Mouse (Mus musculus) hindbrain, embryonic 12.5 days (tissue): ENCODE measurements at regions not wholly inside any gene's neighbourhood (a gene's known extent, or its start where the extent isn't known, plus 50 kb on each side); places are given as distances from the start of the nearest gene placed in this dataset.

Experiments used
- ATAC-seq: fragments of 200-750 bp; cut with Nextera tagmentation; 2 replicates; pipeline ENCODE4 v1.8.0; 2017; ENCODE audit warnings: moderate TSS enrichment; ENCODE audit not compliant: low FRiP score
- H3K27ac ChIP-seq: fragments of 300-500 bp; sonication (generic); 2 replicates; pipeline ENCODE4 v1.5.1; 2016; ENCODE audit warnings: mild to moderate bottlenecking
- H3K27me3 ChIP-seq: fragments of 300-500 bp; sonication (generic); 2 replicates; pipeline ENCODE4 v1.6.1; 2016; ENCODE audit warnings: mild to moderate bottlenecking
- H3K36me3 ChIP-seq: fragments of 300-500 bp; sonication (generic); 2 replicates; pipeline ENCODE4 v1.6.1; 2016; ENCODE audit warnings: mild to moderate bottlenecking
- H3K4me1 ChIP-seq: fragments of 300-500 bp; sonication (generic); 2 replicates; pipeline ENCODE4 v1.6.1; 2016
- H3K4me2 ChIP-seq: fragments of 300-500 bp; sonication (generic); replicated peaks from 2 replicates; pipeline ENCODE4 v1.6.1; 2016; ENCODE audit warnings: mild to moderate bottlenecking
- H3K4me3 ChIP-seq: fragments of 300-500 bp; sonication (generic); 2 replicates; pipeline ENCODE4 v1.5.1; 2016; ENCODE audit warnings: mild to moderate bottlenecking
- H3K9ac ChIP-seq: fragments of 300-500 bp; sonication (generic); 2 replicates; pipeline ENCODE4 v1.6.1; 2016; ENCODE audit warnings: mild to moderate bottlenecking, moderate library complexity
- H3K9me3 ChIP-seq: fragments of 300-500 bp; sonication (generic); replicated peaks from 2 replicates; pipeline ENCODE4 v1.6.1; 2016; ENCODE audit warnings: mild to moderate bottlenecking
- WGBS: fragments of 180-500 bp; shearing (Covaris S2); methylation state at CpG from one replicate; pipeline ENCODE4 v1.1.7; 2016; 5-methylcytosine and 5-hydroxymethylcytosine counted together

DNA sequence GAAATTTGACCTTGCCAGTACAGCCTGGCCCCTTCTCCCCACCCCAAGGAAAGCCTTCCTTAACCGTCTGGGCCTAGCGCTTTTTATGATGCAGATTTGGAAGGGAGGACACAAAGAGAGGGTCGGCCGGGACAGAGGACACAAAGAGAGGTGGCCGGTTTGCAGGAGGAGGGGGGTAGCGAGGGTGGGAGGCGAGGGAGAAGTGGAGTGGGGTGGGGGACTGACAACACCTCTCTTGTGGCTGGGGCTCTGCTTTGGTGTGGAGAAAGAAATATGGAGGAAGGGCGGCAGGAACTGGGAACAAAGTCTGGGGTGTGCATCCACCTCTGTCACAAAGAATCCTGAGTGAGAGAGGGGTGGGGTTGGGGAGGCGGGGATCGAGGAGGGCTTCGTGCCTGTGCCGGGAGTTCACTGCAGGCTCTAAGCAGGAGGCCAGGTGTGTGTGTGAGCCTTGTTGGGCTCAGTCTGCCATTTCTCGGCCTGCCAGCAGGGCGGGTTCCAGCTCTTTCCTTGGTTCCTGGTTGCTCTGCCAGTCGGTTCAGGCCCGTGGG, 330.4 kb upstream of the Dio3 start:
- peak overlapping the region; percentile 78 for H3K27ac ChIP-seq

DNA sequence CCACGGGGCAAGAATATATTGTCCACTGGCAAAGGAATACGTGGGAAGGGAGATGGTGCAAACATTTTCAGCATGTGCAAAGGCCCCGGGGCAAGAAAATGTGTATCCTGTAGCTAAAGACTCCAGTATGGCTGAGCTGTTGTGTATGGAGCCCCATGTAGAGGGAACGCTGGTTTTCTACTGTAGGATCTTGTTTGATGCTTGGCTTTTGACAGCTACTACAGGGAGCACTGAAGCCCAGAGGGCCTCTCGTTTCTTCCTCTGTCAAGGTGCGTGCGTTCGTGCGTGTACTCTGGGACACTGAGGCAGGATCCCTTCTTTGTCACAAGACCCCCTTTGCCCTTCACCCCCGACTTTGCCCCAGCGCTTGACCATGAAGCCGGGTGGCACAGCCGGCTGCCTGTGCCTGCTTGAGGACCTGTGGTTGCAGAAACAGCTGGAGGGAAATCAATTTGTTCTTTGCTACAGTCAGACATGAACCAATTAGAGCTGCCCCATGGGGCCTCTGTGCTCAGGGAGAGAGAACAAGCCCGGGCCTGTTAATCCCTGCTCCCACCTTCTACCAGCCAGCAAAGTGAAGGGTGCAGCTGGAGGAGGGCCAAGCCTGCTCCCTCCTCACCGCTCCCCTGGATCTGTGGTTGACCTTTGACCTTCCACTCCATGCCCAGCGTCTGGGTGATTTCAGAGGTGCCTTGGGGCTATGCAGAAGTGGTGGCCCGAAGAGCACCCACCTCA, 329.5 kb upstream of the Dio3 start:
- Histone ChIP-seq H3K27ac (peak overlapping the region; percentile 78), H3K4me1 (peaks cover 42% of the 10 kb centered on the region), H3K4me3 (no peak overlapping the region), H3K9me3 (no peaks in the 10 kb centered on the region), H3K27me3 (peaks cover 10% of the 10 kb centered on the region), H3K36me3 (no peaks in the 10 kb centered on the region), H3K9ac (no peak overlapping the region), H3K4me2 (no peak overlapping the region)
- 47% methylated on average over 17 of the region's 17 CpGs for WGBS
- ATAC-seq = 0 out of 2 replicates have a peak, but pooled peaks have one; percentile 43

More for the DNA sequence above, 330.4 kb upstream of the Dio3 start:
- ATAC-seq = peak; percentile 89
- H3K9ac ChIP-seq = no peak overlapping the region
- H3K4me3 ChIP-seq = no peak overlapping the region
- no peak overlapping the region for H3K4me2 ChIP-seq
- H3K9me3 ChIP-seq = no peaks in the 10 kb centered on the region
- peaks cover 42% of the 10 kb centered on the region for H3K4me1 ChIP-seq
- no peaks in the 10 kb centered on the region for H3K36me3 ChIP-seq
- H3K27me3 ChIP-seq = peaks cover 10% of the 10 kb centered on the region
- WGBS = 7% methylated on average over 16 of the region's 16 CpGs

DNA sequence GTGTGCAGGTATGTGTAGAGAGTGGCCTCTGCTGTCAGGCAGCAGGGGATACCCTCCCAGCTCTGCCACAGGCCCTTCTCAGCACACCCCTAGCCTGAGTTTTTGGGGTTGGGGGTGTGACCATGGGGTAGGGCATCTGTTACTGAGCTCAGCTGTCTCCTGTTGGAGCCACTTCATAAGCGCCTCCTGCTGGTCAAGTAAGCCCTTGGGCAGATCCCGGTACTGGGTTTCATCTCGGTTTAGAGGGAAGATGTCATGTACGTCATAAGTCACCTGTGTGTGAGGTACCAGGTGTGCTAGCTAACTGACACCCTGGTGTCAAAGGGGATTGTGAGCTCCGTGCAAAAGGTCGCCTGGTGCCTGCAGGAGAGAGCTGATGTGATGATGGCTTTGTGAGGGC, 328.2 kb upstream of the Dio3 start:
- Histone ChIP-seq H3K4me3 (no peak overlapping the region), H3K9ac (no peak overlapping the region), H3K27me3 (peaks cover 10% of the 10 kb centered on the region), H3K9me3 (no peaks in the 10 kb centered on the region), H3K36me3 (no peaks in the 10 kb centered on the region), H3K4me1 (peaks cover 39% of the 10 kb centered on the region), H3K4me2 (no peak overlapping the region), H3K27ac (no peak overlapping the region)
- WGBS = 37% methylated on average over 6 of the region's 6 CpGs
- no peak for ATAC-seq

DNA sequence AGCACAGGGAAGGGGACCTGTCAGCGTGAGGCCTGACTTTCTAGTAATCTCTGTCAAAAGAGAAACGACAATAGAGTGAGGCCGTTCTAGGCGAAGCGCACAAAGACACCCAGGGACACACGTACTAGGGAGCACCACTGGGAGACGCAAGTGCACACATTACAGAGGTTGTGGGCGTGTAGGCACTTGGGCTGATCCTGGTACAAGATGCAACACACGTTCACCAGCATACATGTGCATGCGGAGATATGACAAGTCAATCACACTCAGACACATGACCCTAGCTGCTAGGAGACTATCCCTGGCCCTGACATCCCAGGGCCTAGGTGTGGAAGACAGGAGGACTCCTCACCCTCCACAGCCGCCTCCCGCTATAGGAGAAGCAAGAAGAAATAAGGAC, 327.4 kb upstream of the Dio3 start:
- 78% methylated on average over 12 of the region's 12 CpGs for WGBS
- no peak overlapping the region for H3K27ac ChIP-seq
- no peak overlapping the region for H3K4me2 ChIP-seq
- no peaks in the 10 kb centered on the region for H3K9me3 ChIP-seq
- ATAC-seq = no peak
- H3K36me3 ChIP-seq = no peaks in the 10 kb centered on the region
- H3K4me1 ChIP-seq = peaks cover 39% of the 10 kb centered on the region
- no peak overlapping the region for H3K9ac ChIP-seq
- peaks cover 10% of the 10 kb centered on the region for H3K27me3 ChIP-seq
- no peak overlapping the region for H3K4me3 ChIP-seq

DNA sequence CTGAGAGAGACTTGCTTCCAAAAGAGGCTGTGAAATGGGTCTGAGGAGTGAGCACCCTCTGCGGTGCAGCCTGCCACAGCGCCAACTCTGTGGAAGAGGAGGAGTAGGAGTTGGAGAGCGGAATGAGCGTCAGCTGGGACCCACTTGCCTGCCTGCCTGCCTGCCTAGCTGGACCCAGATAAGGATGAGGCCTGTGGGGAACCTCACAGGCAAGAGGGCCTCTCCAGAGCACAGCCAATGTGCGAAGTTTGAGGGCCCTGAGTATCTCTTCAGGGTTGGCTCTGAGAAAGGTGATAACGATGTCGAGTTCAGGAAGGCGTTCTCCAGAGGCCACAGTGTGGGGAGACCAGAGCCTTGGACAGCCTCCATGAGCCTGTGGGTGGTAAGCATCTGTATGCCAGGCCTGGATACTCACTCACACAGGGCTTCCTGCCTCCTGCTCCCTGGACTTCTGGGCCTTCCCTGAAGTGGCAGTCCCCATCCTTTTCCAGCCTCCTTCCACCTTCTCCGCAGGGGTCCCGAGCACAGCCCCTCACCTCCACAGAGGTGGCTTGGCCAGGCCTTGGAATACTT, 326.9 kb upstream of the Dio3 start:
- no peaks in the 10 kb centered on the region for H3K9me3 ChIP-seq
- no peaks in the 10 kb centered on the region for H3K36me3 ChIP-seq
- peaks cover 39% of the 10 kb centered on the region for H3K4me1 ChIP-seq
- H3K4me3 ChIP-seq = no peak overlapping the region
- 84% methylated on average over 10 of the region's 10 CpGs for WGBS
- no peak overlapping the region for H3K9ac ChIP-seq
- H3K27ac ChIP-seq = no peak overlapping the region
- no peak for ATAC-seq
- H3K4me2 ChIP-seq = no peak overlapping the region
- peaks cover 8% of the 10 kb centered on the region for H3K27me3 ChIP-seq

DNA sequence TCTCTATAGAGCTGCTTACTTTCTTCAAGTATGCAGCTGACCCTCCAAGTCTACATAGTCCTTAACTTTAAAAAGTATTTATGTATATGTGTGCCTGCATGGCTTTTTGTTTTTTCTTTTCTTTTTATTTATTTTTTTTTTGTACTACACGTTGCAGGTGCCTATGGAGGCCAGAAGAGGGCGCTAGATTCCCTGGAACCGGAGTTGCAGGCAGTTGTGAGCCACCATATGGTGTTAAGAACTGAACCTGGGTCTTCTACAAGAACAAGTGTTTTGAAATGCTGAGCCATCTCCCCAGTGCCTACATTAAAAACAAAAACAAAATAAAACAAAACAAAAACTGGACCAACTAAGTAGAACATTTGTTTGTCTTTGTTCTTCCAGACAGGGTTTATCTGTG, 325.9 kb upstream of the Dio3 start:
- H3K4me3 ChIP-seq = no peak overlapping the region
- H3K4me2 ChIP-seq = no peak overlapping the region
- peaks cover 35% of the 10 kb centered on the region for H3K4me1 ChIP-seq
- peaks cover 7% of the 10 kb centered on the region for H3K27me3 ChIP-seq
- H3K36me3 ChIP-seq = no peaks in the 10 kb centered on the region
- 66% methylated on average over 3 of the region's 3 CpGs for WGBS
- H3K9ac ChIP-seq = no peak overlapping the region
- H3K27ac ChIP-seq = no peak overlapping the region
- H3K9me3 ChIP-seq = no peaks in the 10 kb centered on the region
- ATAC-seq = no peak

DNA sequence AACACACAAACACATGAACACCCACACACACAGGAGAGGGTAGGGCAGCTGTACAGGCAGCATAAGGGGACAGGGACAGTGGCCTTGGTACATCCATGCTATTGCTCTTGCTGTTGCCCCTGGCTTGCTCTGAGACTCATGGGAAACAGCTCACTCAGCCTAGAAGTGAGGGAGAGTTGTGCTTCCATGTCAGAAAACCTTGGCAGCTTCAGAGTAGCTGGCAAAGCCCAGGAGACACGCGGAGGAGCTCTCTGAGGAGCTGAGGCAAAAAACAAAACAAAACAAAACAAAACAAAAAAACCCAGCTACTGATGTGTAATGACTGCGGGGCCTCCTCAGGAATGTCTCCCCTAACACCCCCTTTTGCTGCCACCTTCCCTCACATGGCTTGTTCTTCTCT, 321.6 kb upstream of the Dio3 start:
- no peak for ATAC-seq
- Histone ChIP-seq H3K9ac (no peak overlapping the region), H3K9me3 (no peaks in the 10 kb centered on the region), H3K4me2 (no peak overlapping the region), H3K4me1 (peaks cover 5% of the 10 kb centered on the region), H3K4me3 (no peak overlapping the region), H3K36me3 (no peaks in the 10 kb centered on the region), H3K27ac (no peak overlapping the region), H3K27me3 (peaks cover 9% of the 10 kb centered on the region; the same call in 1 of the 2 replicates)
- WGBS = 75% methylated on average over 3 of the region's 3 CpGs

DNA sequence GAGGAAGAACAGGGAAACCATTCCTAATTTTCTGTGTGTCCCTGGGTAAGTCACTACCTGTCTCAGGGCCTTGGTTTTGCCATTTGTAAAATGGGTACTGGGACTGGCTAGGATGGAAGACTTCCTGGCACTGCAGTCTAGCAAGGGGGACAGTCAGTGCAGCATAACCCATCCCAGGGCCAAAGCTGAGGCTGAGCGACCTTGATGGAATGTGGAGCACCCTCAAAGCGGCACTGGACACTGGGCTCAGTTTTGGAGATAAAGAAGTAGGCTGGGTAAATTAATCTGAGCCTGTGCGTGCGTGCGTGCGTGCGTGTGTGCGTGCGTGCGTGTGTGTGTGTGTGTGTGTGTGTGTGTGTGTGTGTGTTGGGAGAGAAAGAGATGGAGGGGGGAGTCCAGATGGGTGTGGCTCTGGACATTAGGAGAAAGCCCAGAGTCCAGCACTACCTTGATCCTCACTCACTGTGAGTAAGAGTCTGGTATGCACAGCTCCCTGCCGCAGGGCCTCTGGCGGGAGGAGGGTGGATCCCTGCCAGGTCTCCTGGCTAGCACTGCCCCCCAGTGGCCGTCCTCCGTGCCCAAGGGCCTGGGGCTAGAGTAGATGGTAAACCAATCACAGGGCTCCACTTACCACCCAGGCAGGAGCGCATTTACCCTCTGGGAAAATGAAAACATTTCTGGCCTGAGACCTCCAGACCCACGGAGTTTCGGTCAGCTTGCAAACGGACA, 320.3 kb upstream of the Dio3 start:
- Histone ChIP-seq H3K9ac (no peak overlapping the region), H3K27me3 (peaks cover 10% of the 10 kb centered on the region; the same call in 1 of the 2 replicates), H3K4me1 (peaks cover 5% of the 10 kb centered on the region), H3K9me3 (no peaks in the 10 kb centered on the region), H3K27ac (no peak overlapping the region), H3K4me2 (no peak overlapping the region), H3K4me3 (no peak overlapping the region), H3K36me3 (no peaks in the 10 kb centered on the region)
- ATAC-seq = peak; percentile 91
- WGBS = 41% methylated on average over 18 of the region's 18 CpGs

DNA sequence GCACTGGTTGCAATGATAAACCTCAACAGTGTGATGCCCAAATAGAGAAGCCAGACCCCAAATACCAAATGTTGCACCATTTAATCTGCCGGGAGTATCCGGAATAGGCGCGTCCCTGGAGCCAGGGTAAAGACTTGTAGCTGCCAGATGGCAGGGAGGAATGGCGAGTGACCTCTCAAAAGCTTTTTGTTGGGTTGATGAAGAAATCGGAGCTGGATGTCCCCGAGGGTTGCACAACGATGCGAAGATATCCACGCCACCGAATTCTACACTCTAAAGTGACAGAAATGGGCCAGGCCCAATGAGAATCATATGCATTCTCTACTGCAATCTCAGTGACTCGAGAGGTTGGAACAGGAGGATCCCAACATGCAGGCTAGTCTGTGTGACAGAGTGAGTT, 312.1 kb upstream of the Dio3 start:
- no peak overlapping the region for H3K4me2 ChIP-seq
- 88% methylated on average over 12 of the region's 12 CpGs for WGBS

DNA sequence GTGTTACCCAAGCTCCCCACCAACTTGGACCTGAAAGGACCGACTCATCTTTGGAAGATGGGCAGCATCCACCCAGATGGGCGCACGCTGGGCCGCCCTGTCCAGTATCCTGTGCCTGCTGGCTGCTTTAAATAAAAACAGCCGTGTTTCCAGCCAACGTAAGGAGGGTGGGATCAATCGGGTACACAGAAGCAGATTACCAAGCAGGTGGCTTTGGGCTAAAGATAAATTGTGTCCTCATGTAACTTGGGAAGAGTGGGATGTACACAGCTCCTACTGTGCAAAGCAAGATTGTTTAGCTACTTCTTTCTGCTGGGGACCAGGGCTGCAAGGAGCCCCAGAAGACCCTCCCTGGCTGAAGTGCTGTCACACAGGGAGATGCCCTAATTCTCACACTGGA, 310.6 kb upstream of the Dio3 start:
- Histone ChIP-seq H3K36me3 (no peaks in the 10 kb centered on the region), H3K4me3 (no peak overlapping the region), H3K4me1 (no peaks in the 10 kb centered on the region), H3K9ac (no peak overlapping the region), H3K4me2 (no peak overlapping the region), H3K27ac (no peak overlapping the region), H3K27me3 (peaks cover 10% of the 10 kb centered on the region; the same call in 1 of the 2 replicates), H3K9me3 (no peaks in the 10 kb centered on the region)
- ATAC-seq = no peak
- WGBS = 77% methylated on average over 7 of the region's 7 CpGs

More for the DNA sequence above, 312.1 kb upstream of the Dio3 start:
- Histone ChIP-seq H3K27ac (no peak overlapping the region), H3K9ac (no peak overlapping the region), H3K9me3 (no peaks in the 10 kb centered on the region), H3K27me3 (peaks cover 10% of the 10 kb centered on the region; the same call in 1 of the 2 replicates), H3K4me1 (no peaks in the 10 kb centered on the region), H3K36me3 (no peaks in the 10 kb centered on the region), H3K4me3 (no peak overlapping the region)
- ATAC-seq = no peak

DNA sequence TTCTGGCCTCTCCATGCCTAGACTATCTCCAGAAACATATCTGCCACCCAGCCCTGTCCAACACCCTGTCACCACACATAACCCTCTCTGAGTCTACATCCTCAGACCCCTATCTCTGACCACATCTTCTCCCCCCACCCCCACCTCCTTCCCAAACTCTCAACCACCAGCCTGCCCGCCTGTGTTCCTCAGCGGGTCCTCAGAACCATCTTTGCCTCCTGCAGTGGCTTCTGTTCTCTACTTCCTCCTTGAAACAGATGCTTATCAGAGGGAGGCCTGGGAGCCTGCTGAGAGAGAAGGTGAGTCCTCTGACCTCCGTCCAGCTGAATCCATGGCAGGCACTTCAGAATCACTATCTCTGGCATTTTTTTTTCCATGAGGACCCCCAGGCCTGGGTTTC, 307.4 kb upstream of the Dio3 start:
- ATAC-seq = no peak
- no peaks in the 10 kb centered on the region for H3K9me3 ChIP-seq
- no peak overlapping the region for H3K27ac ChIP-seq
- no peaks in the 10 kb centered on the region for H3K36me3 ChIP-seq
- peaks cover 8% of the 10 kb centered on the region; the same call in 1 of the 2 replicates for H3K4me1 ChIP-seq
- no peak overlapping the region for H3K9ac ChIP-seq
- WGBS = 62% methylated on average over 3 of the region's 3 CpGs
- no peak overlapping the region for H3K4me2 ChIP-seq
- no peak overlapping the region for H3K4me3 ChIP-seq
- peaks cover 8% of the 10 kb centered on the region for H3K27me3 ChIP-seq

DNA sequence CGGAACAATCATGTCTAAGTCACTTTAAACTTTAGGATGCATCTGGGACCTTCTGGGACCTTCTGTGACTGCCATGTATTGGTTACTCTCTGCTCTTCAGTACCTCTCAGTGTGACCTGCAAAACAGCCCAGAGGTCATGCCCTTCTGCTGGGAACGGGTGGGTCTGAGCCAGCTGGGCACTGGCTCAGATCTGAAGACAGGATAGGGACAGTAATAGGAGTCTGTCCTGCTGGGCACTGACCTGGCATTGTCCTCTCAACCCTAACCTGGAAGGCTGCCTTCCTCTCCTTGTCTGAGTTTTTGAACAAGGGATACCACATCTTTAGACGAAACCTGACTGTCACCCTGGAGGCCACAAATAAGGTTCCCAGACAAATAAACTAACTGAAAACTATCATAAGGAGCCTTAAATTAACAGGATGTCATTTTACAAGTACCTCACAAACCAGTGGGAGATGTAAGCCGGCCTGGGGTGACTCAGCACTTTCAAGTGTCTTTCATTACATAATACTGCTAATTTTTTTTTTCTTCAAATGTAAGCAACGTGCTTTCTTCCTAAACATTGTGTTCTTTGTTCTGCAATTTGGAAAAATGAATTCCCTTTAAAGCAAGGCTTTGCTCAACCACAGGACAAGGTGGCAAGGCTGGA, 306.4 kb upstream of the Dio3 start:
- Histone ChIP-seq H3K9ac (no peak overlapping the region), H3K27ac (no peak overlapping the region), H3K9me3 (no peaks in the 10 kb centered on the region), H3K36me3 (no peaks in the 10 kb centered on the region), H3K4me1 (peaks cover 8% of the 10 kb centered on the region; the same call in 1 of the 2 replicates), H3K4me2 (no peak overlapping the region), H3K4me3 (no peak overlapping the region), H3K27me3 (peaks cover 8% of the 10 kb centered on the region)
- 68% methylated on average over 5 of the region's 5 CpGs for WGBS
- ATAC-seq = no peak
